In genomic region chr15:10872322-10872967, GRCm38 (mm10) we compare ENCODE assay signal across 7 mouse cellular contexts.
DNase-seq lines count a peak whose midpoint lies in the region; ATAC-seq lines count a peak whose summit lies in the region.

No protein-coding gene starts in this region.

- 24% methylated on average over 13 of the region's 13 CpGs for WGBS in limb, embryonic 11.5 days

- no peak for ATAC-seq in limb, embryonic 11.5 days (ENCODE audit: insufficient number of reproducible peaks, low FRiP score, low TSS enrichment, low read depth)

- H3K4me1 ChIP-seq in limb, embryonic 11.5 days (ENCODE audit: control insufficient read depth, insufficient read depth, low read length), result peaks cover 8% of the 10 kb centered on the region

- no peak overlapping the region for H3K4me2 ChIP-seq in limb, embryonic 11.5 days (ENCODE audit: low read depth, severe bottlenecking)

- no peaks in the 10 kb centered on the region for H3K9me3 ChIP-seq in limb, embryonic 11.5 days (ENCODE audit: control insufficient read depth, low read length)

- DNase-seq in thymus, postnatal 0 days (ENCODE audit: low spot score), result peak; percentile 31
- DNase-seq in thymus, postnatal 10 days (ENCODE audit: low spot score in 2 of 2), result no peak
- DNase-seq in embryo, embryonic 9.5 days (ENCODE audit: extremely low spot score), result peak; percentile 40
- peak; percentile 43 for DNase-seq in limb, embryonic 11.5 days (ENCODE audit: low spot score)
- DNase-seq in naive thymus-derived CD4-positive, alpha-beta T cell, adult 2 months (ENCODE audit: low read depth), result peak; percentile 33
- DNase-seq in ovary, postnatal 10 days (ENCODE audit: low spot score), result no peak
- DNase-seq in right cerebral cortex, postnatal 4 days, result no peak

- no peak overlapping the region for H3K9ac ChIP-seq in limb, embryonic 11.5 days (ENCODE audit: low read length)

- no peaks in the 10 kb centered on the region for H3K36me3 ChIP-seq in limb, embryonic 11.5 days (ENCODE audit: control insufficient read depth, insufficient read depth, low read length)

- H3K4me3 ChIP-seq in limb, embryonic 11.5 days (ENCODE audit: low read depth, low read length), result no peak overlapping the region

- H3K27me3 ChIP-seq in limb, embryonic 11.5 days (ENCODE audit: control insufficient read depth, insufficient read depth, low read length), result no peaks in the 10 kb centered on the region

- no peak overlapping the region for H3K27ac ChIP-seq in limb, embryonic 11.5 days (replicated peaks; ENCODE audit: low read depth, low read length)

Comparison
In these comparisons a context has a peak if more than half of its experiments do, and no peak if none do; other contexts are left out.
1. DNase-seq: peak in thymus, postnatal 0 days (single experiment), embryo, embryonic 9.5 days (single experiment), limb, embryonic 11.5 days (single experiment) and naive thymus-derived CD4-positive, alpha-beta T cell, adult 2 months (single experiment); none in thymus, postnatal 10 days (0 of 2), ovary, postnatal 10 days (single experiment) and right cerebral cortex, postnatal 4 days (single experiment).